Mouse (Mus musculus): Measurements from ENCODE around the gene Hmgcs2. TPM values are rescaled to one million over a fixed set of nuclear protein-coding genes. Genes with fewer than 3 reads are reported as not detected.

Gene Hmgcs2
- total and polyA plus RNA-seq, 3 experiments = 0.12 to 0.81 TPM; not detected in 1

DNA sequence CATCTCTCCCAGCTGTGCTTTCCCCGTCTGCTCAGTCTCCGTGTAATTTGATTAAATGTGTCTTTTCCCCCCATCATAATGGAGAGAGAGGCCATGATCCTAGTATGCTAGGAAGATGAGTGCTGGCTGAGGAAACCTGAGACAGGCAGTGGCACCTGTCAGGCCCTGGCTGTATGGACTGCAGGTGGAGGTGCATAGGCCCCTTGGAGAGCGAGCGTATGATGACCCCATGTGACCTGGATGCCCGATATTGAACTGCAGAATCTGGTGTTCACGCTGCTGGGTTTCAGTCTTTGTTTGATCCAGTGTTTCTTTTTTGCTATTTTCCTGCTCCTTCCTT lies 75.8 kb downstream of the Hmgcs2 start:
- Histone ChIP-seq H3K9ac (ENCODE audit: control insufficient read depth, low read depth, low read length, poor library complexity, severe bottlenecking) (no peak overlapping the region), H3K4me1 (ENCODE audit: control insufficient read depth in 1 of 2, insufficient read depth in 2 of 2, low read length in 2 of 2) (peaks cover 0 to 8% of the 10 kb centered on the region in 2 experiments; a peak in 1 of 4 replicates), H3K27me3 (ENCODE audit: control insufficient read depth in 1 of 2, insufficient read depth in 2 of 2, low read length in 2 of 2) (peaks cover 0 to 2% of the 10 kb centered on the region in 2 experiments; a peak in 3 of 4 replicates), H3K27ac (ENCODE audit: control insufficient read depth, low read depth, low read length) (no peak overlapping the region), H3K4me3 (ENCODE audit: control insufficient read depth in 1 of 2, insufficient read depth in 1 of 2, low read depth in 2 of 2, low read length in 2 of 2) (no peak overlapping the region), H3K9me3 (replicated peaks; ENCODE audit: insufficient read depth, low read length) (no peaks in the 10 kb centered on the region), H3K36me3 (ENCODE audit: control insufficient read depth in 1 of 2, insufficient read depth in 2 of 2, low read length in 2 of 2) (peaks cover 0 to 2% of the 10 kb centered on the region in 2 experiments; a peak in 1 of 4 replicates), H3K79me2 (ENCODE audit: control insufficient read depth, insufficient read depth, low read length, poor library complexity) (no peaks in the 10 kb centered on the region)
- TF ChIP-seq USF2 (IDR thresholded peaks at IDR 0.05; ENCODE audit: borderline replicate concordance in 1 of 2, insufficient read depth in 1 of 2, low read depth in 1 of 2, low read length in 2 of 2) (no peak), MAFK (IDR thresholded peaks at IDR 0.05; ENCODE audit: borderline replicate concordance, low read depth, low read length) (no peak), MAZ (IDR thresholded peaks at IDR 0.05; ENCODE audit: low read depth, low read length) (no peak), MXI1 (IDR thresholded peaks at IDR 0.05; ENCODE audit: low read depth, low read length) (no peak), SMC3 (IDR thresholded peaks at IDR 0.05; ENCODE audit: low read depth, low read length) (no peak), SIN3A (IDR thresholded peaks at IDR 0.05; ENCODE audit: low read length) (no peak), GATA1 (IDR thresholded peaks at IDR 0.05; ENCODE audit: low read depth, low read length) (no peak), TCF12 (IDR thresholded peaks at IDR 0.05; ENCODE audit: low read depth, low read length) (no peak), JUND (IDR thresholded peaks at IDR 0.05; ENCODE audit: low read depth, low read length) (no peak), CHD1 (IDR thresholded peaks at IDR 0.05; ENCODE audit: low read depth, low read length) (no peak), EP300 (IDR thresholded peaks at IDR 0.05; ENCODE audit: low read depth in 1 of 2, low read length in 2 of 2) (no peak), TBP (IDR thresholded peaks at IDR 0.05; ENCODE audit: low read depth, low read length) (no peak), ETS1 (IDR thresholded peaks at IDR 0.05; ENCODE audit: low read depth, low read length) (no peak), MYB (IDR thresholded peaks at IDR 0.05; ENCODE audit: low read depth, low read length) (no peak), RCOR1 (IDR thresholded peaks at IDR 0.05; ENCODE audit: low read depth, low read length) (no peak)
- no peak for DNase-seq (ENCODE audit: low read depth, low spot score)

DNA sequence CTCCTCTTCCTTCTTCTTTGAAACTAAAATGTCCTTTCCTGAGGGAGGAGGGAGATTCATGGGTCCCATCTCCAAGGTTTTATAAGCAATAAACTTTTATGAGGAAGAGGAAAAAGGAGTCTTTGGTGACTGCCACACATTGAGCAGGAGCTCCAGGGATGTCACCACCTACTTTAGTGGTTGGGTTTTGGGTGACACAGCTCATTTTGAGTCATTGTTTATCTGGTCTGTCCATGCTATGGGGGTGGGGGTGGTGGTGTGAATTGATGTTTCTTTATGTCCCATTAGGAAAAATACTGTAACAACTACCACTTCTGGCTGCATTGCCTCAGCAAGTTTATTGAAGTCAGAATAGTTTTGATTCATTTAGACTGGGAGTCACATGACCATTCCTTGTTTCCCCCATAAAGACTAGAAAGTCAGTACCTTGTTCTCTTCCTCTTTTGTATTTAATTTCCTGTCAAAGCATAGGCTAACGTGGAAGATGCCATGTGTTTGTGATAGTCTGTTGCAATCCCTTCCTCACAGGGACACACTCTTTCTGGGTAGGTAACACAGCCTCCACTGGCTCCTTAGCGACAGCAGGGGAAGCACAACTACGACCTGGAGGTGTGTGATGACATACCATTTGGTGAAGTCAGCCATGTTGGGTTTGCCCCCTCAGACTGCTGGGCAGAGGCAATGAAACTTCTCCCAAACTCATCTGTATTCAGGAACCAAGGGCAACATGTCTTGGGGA lies 76.6 kb downstream of the Hmgcs2 start:
- H3K27ac ChIP-seq (ENCODE audit: control insufficient read depth, low read depth, low read length) = no peak overlapping the region
- no peak overlapping the region for H3K4me3 ChIP-seq (ENCODE audit: control insufficient read depth in 1 of 2, insufficient read depth in 1 of 2, low read depth in 2 of 2, low read length in 2 of 2)
- DNase-seq (ENCODE audit: low read depth, low spot score) = peak; percentile 34
- no peaks in the 10 kb centered on the region for H3K79me2 ChIP-seq (ENCODE audit: control insufficient read depth, insufficient read depth, low read length, poor library complexity)
- H3K9me3 ChIP-seq (replicated peaks; ENCODE audit: insufficient read depth, low read length) = no peaks in the 10 kb centered on the region
- H3K27me3 ChIP-seq (ENCODE audit: control insufficient read depth in 1 of 2, insufficient read depth in 2 of 2, low read length in 2 of 2) = peaks cover 0 to 3% of the 10 kb centered on the region in 2 experiments; a peak in 3 of 4 replicates
- H3K4me1 ChIP-seq (ENCODE audit: control insufficient read depth in 1 of 2, insufficient read depth in 2 of 2, low read length in 2 of 2) = peaks cover 0 to 8% of the 10 kb centered on the region in 2 experiments; a peak in 1 of 4 replicates
- TF ChIP-seq MAFK (IDR thresholded peaks at IDR 0.05; ENCODE audit: borderline replicate concordance, low read depth, low read length) (no peak), GATA1 (IDR thresholded peaks at IDR 0.05; ENCODE audit: low read depth, low read length) (0 out of 2 replicates have a peak, but pooled peaks have one; percentile 4), BHLHE40 (IDR thresholded peaks at IDR 0.05; ENCODE audit: borderline replicate concordance, low read depth, low read length) (no peak), POLR2AphosphoS2 (IDR thresholded peaks at IDR 0.05; ENCODE audit: low read length) (no peak), USF2 (IDR thresholded peaks at IDR 0.05; ENCODE audit: borderline replicate concordance in 1 of 2, insufficient read depth in 1 of 2, low read depth in 1 of 2, low read length in 2 of 2) (0 out of 4 replicates have a peak, but pooled peaks of 1 of the 2 experiments have one; percentile 15), MAX (IDR thresholded peaks at IDR 0.05; ENCODE audit: low read length) (0 out of 2 replicates have a peak, but pooled peaks have one; percentile 39), MYC (IDR thresholded peaks at IDR 0.05; ENCODE audit: low read depth, low read length) (0 out of 2 replicates have a peak, but pooled peaks have one; percentile 46), USF1 (IDR thresholded peaks at IDR 0.05; ENCODE audit: low read depth, low read length) (peak; percentile 69)
- peaks cover 0 to 2% of the 10 kb centered on the region in 2 experiments; a peak in 1 of 4 replicates for H3K36me3 ChIP-seq (ENCODE audit: control insufficient read depth in 1 of 2, insufficient read depth in 2 of 2, low read length in 2 of 2)
- no peak overlapping the region for H3K9ac ChIP-seq (ENCODE audit: control insufficient read depth, low read depth, low read length, poor library complexity, severe bottlenecking)

All from MEL (cell line).